Mouse (Mus musculus) adrenal gland (tissue): Measurements from ENCODE around the gene Ccdc38.

Experiments
- intact Hi-C: fragments of 180-260 bp; cut with DNase I; formaldehyde crosslinking; loops from one replicate; pipeline ENCODE4 v1.15.1; 2025
- long read RNA-seq, 2 experiments: library from polyadenylated mRNA; unstranded; transcript quantifications; one replicate each; pipeline ENCODE4 v2.0.0; 2020; ENCODE audit warnings: borderline replicate concordance in 1 of 2; ENCODE audit not compliant: insufficient replicate concordance in 1 of 2

The Ccdc38 gene
- long read RNA-seq, experiment 1: 0 reads
- long read RNA-seq, experiment 2: 0 reads

DNA sequence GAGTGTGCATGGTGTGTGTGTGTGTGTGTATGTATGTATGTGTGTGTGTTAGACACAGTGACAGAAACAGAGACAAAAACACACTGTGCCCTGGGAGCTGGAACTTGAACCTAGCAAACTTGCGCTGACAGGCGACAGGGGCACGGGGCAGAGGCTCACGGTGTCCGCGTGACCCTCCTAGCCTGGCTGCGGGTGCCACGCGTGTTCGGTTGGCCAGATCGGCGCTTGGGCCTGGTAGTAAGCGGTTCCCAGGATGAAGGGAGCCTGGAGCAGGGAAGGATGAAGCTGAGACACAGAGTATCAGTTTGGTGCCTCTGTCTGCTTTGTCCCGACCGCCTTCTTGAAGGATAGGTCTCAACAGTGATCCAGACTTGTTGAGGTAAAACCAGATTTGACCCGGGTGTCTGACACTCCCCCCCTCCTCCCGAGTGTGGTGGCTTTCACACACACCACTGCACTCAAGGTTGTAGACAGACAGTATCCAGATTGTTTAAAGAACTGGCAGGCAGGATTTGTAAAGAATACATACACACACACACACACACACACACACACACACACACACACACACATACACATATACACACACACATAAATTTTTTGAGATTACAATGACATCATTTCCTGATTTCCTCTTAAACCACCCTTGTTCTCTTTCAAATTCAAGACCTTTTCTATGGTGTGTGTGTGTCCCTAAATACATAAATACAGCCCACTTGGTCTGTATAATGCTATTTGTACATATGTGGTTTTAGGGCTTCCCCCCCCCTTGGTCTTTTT is at the start of gene Ccdc38:
Ccdc38 (plus strand) TSS at position 202 of the 780 bp plus-strand sequence.
- intact Hi-C loops: no loop called here

DNA sequence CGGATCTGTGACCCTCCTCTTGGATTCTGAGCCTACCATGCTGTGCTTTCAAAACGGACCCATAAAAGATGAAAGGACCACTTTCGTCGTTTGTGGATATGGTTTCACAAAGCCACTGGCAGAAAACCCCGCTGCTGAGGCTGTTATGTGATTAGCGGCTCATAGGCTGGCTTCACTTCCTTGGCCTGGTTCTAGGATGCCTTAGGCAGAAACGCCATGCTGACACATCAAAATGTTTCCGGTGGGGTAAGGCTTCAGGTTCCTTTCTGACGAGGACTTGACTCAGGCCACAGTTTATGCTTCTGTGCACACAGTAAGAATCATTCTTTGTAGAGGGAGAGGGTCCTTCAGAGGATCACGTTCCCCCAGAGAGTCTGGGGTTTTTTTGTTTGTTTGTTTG is 39.6 kb upstream of the Ccdc38 start:
- intact Hi-C loops: no loop called here

DNA sequence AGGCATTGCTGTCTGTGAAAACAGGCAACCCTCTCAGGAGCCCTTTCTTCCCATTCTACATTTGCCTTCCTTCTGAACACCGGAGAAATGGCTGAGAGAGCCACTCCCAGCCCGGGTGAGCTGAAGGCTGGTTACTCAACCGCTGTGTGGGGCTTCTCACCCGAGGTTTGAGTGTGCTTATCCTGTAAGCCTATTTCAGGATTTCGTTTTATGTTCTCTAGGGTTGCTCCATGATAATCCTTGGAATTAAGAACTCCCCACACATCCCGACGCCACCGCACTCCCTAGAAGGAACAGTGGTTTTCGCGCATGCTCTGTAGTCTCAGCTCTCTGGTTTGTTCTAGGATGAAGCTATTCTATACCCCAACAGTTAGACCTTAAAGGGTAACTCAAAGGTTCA is 39.1 kb upstream of the Ccdc38 start:
- intact Hi-C loops: no loop called here

DNA sequence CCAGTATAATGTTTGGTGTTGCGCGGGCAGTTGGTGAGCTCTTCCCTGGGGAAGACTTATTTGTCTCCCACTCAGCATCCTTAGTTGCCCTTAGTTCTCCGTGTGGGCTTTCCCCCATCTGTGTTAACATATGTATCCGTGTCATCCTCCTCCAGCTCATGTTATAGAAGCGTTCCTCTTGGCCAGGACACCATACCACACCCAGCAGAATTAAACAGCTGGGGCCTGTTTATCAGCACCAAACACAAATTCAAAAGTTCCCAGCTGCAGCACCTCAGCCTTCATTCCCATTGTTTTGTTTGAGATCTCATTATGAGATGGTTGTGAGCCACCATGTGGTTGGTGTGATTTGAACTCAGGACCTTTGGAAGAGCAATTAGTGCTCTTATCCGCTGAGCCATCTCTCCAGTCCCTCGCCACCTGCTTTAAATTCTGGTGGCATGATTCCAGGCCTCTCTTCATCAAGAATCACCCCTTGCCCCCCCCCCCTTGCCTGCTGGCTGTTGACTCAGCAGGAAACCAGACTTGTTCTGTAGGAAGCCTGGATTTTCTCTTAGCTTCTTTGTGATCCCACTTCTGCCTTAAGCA is 32.0 kb upstream of the Ccdc38 start:
- intact Hi-C loops: no loop called here

DNA sequence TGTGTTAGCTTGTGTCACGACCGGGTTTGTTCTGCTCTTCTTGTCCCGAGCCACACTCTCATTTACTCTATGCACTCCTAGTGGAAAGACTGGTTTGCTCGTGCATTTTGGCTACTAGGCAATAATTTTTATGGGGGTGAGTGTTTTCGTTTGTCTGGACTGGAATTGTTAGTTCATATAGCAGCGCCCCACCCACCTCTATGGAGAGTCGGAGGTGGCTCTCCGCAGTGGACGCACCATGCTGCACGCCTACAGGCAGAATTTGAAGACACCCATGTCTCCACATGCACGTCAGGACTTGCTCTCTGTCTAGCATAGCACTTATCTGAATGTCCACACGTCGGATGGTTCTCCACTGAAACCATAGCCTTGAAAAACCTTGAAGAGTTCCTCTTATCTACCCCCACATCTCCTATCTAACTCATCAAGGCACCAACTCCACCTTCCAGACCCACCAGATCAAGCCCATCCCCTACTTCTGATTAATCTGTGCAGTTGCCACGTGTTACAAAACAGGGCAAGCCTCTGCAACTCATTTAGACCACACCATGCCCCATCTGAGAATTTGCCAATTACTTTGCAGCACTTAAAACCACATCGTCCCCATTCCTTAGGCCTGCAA is 30.8 kb upstream of the Ccdc38 start:
- intact Hi-C loops: no loop called here

DNA sequence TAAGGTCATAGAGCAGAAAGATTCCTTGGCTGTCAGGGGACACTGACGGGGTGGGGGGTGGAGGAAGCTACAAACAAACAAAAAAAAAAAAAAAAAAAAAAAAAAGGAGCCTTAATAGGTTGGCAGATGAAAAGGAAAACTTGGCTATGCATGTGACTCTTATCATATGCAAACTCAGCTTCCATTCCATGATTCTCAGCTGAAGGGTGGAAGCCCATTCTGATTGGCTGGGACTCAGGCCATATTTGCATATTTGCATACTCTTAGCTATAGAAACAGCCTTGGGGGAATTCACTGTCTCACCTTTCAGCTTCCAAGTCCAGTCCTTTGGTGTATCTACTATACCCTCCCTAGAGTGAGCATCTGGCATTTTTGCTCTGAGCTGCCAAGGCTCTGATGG is 25.0 kb upstream of the Ccdc38 start:
- intact Hi-C loops: no loop called here

DNA sequence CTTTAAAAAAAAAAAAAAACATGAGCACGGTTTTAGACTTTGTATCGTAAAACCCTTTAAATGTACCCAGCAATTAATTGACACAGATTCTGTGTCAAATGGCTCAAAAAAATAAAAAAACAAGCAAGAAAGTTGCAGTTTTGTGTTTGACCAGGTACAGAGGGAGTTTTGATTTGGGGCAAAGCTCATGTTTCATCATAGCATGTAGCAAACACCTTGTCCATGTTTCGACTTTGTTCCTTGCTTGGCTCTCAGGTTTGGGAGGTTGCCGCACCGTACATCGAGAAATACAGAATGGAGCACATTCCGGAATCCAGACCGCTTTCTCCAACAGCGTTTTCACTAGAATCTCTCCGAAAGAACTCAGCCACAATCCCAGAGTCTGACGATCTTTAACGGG is 24.5 kb upstream of the Ccdc38 start:
- intact Hi-C loops: no loop called here

DNA sequence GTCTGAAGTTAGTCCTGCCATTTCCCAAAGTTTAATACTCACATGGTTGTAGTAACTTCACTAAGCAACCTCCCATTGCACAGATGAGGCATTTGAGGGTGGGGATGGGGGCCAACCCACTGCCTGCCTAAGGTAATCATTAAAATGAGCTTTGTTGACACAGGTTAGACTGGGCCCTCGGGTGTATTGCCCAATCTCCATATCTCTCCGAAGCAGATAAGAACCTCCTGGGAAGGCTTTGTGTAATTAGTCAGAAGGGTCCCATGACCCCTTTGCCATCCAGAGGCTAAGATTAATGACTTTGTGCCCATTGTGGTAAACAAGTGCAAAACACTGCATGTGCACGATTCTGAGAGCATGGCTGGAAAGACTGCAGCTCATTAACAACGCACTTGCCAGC is 22.7 kb upstream of the Ccdc38 start:
- intact Hi-C loops: no loop called here

DNA sequence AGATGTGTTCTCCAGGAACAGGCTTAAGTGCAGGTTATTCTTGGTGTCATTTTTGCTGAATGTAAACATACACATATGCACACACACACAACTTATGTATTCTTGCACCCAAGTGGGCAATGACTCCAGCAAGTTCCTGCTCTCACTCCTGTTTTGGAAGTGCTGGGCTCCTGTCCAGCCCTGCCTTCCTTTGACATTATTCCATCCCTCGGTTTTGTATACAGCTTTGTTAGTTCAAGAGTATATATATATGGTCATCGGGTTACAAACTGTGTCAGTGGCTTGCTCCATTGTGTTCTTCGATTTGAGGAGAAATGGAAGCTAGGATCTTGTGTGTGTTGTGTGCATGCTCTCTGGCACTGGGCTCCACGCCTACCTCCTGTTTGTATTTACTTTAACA is 22.2 kb upstream of the Ccdc38 start:
- intact Hi-C loops: no loop called here

DNA sequence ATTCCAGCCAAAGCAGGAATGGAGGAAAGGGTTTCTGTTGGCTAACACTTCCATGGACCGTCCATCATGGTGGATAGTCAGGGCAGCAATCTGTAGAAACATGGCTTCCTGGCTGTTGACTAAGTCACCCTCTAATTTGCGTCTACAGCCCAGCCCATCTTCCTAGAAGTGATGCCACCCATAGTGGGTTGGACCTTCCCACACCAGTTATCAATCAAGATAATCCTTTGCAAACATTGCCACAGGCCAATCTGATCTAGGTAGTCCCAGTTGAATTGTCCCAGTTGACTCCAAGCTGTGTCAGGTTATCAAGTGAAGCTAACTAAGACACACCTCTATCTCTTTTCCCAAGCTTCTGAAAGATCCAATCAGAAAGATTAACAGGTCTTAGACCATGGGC is 21.8 kb upstream of the Ccdc38 start:
- intact Hi-C loops: no loop called here

DNA sequence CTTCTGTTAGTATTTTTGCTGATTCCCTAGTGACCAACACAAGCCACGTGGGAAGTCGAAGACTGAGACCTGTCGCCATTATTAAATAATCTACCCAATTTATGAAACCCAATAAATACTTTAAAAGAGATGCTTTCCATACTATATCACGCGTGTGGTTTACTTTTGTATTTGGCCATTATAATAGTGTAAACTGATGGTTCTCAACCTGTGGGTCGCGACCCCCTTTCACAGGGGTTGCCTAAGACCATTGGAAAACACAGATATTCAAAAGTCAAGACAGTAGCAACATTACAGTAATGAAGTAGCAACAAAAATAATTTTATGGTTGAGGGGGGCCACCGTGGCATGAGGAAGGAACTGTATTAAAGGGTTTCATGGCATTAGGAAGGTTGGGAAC is 21.3 kb upstream of the Ccdc38 start:
- intact Hi-C loops: no loop called here

DNA sequence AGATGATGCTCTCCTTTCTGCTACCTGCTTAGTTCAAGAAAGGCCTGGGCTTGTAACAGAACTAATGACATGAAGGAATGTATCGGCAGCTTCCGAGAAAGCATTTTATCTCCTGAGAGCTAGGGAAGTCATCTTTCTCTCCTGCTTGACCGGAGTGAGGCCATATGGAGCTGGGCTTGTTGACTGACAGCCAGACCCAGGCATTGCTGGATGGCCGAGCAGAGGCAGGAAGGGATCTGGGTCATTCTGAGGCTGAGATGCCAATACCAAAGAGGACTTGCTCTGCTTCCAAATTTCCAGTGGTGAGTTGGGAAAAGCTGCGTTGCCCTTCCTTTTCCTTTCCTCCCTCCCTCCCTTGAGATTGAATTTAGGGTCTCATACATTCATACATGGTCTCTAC is 20.7 kb upstream of the Ccdc38 start:
- intact Hi-C loops: no loop called here

DNA sequence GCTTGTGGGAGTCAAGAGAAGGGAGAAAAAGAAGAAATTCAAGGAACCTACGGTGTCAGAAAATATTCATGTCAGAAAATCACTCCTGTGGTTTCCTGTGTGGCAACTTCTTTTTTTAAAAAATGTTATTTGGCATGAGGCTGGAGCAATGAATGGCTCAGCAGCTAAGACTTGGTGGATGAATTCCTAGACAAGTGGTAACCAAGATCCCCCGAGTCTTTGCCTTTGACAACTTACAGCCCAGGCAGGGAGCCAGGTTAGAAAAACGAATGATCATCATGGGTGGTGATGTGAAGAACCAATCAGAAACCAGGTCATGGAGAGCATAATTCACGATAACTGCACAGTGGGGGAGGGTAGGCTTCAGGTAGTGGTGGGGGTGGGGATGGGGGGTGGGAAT is 19.4 kb upstream of the Ccdc38 start:
- intact Hi-C loops: no loop called here

DNA sequence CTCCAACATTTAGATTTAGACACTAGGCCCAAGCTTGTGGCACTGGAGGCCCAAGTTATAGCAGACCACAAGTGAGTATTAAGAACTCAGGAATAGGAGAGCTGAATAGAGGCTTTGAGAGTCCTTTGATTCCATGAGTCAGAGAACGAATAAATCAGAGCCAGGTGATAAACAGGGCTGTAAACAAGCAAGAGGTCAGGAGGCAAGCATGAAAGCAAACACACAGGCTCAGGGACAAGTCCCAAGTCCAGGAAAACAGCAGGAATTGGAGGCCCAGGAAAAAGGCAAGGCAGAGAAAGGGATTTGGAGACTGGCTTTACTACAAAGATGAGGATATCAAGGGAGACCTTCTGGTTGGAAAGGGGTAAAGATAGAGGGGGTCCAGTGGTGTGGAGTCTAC is 15.1 kb upstream of the Ccdc38 start:
- intact Hi-C loops: no loop called here

DNA sequence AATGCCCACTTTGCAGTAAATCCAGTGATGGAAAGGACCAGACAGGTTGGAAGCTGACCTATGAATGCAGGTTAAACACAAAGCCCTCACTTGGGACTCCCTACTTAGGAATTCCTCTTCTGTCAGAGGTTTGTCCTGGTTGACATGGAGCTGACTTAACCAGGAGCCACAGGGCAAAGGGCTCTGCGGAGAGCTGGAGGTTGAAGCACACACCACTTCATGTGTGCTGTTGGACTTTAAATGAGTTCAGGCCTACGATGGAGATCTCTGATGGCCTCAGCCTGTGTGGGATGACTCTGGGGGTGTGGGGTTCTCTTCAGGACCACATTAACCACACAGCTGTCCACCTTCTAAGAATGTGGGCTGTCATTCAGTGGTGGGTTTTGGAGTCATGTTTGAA is 2.1 kb upstream of the Ccdc38 start:
- intact Hi-C loops: no loop called here

DNA sequence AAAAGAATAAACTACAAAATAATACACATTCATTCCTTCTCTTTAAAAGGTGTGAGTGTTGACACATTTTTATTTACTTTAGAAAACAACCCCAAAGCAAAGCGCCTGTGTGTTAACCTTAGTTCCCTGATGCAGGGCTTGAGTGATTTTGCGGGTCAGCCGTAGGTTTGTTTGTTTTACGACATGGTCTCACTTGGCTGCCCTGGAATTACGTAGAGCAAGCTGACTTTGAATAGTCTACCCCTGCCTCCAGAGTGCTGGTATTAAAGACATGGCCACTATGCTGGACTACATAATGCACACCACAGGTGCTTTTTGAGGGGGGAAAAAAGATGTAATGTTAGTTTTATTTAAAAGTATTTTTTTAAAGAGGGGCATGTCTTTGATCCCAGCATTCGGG is 1.6 kb upstream of the Ccdc38 start:
- intact Hi-C loops: no loop called here

DNA sequence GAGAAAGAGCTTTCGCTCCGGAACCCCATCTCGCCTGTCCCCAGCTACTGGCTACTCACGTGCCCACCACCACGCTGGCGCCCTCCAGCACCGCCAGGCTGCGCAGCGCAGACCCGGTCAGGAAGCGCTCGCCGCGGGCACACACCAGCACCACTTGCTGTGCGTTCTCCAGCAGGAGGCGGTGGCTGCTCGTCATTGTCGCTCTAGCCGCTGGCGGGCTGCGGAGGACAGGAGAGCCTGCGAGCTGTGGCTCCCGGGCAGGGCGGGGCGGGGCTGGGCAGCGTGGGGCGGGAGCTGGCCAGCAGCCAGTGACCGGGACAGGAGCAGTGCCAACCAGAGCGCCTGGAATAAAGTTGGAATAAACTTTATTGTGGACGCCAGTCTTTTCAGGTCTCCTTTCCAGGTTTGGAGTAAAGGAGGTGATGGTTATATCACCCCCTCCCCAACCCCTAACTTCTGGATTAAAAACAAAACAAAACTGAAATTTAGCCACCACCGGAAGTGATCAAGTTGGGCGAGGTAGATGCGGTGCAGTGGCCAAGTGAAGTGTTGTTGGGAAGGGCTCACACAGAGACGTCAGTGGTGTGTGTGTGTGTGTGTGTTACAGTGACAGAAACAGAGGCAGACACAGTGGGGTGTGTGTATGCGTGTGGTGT is 529 bp upstream of the Ccdc38 start, which contains the start of gene Amdhd1:
Amdhd1 (minus strand) TSS at position 259 of the 656 bp plus-strand sequence.
- intact Hi-C loops: no loop called here

DNA sequence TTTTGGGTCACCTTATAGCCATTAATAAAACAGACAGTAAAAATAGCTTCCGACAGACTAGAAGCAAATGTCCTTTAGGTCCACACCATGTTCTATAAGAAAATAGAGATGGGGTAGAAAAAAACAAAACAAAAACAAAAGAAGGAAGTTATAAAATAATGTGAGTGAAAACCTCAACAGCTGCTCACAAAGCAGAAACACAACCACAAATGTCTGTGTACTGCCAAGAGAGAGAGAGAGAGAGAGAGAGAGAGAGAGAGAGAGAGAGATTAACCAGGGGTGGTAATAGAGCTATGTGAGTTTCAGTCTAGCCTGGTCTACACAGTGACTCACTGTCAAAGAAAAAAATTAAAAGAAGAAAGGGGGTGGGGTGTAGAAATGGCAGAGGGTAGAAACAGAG is 1.2 kb downstream of the Ccdc38 start:
- intact Hi-C loops: no loop called here

DNA sequence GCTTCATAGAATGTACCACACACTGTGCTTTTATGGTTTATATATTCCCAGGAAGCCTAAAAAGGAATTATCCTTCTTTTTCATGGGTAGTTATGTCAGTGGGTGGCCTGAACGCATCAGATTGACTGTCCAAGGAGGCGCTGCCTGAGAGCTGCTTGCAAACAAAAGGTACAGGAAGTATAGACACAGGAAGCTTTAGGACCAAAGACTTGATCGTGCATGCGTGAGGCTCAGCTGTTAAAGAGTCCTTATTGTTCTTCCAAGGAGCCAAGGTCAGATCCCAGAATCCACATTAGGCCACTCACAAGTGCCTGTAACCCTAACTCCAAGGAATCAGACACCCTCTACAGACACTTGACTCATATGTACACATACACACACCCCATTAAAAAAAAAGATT is 1.9 kb downstream of the Ccdc38 start:
- intact Hi-C loops: no loop called here

DNA sequence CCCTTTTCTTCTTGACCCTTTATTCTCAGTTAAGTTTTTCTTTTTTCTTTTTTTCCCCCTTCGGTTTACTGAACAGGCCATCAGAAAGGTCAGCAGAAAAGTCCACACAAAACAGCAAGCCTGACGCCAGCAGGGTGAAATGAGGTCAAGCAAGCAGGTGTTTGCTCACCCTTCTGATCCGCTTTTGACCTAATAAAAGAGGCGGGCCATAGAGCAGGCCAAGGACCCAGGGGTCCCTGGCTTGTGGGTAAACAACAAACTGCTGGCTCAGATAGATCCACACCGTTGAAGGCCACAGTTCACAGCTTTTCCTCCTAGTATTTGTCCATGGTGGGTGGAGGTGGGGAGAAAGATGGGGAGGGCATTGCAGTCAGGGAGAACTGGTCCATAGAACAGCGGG is 2.7 kb downstream of the Ccdc38 start:
- intact Hi-C loops: no loop called here

DNA sequence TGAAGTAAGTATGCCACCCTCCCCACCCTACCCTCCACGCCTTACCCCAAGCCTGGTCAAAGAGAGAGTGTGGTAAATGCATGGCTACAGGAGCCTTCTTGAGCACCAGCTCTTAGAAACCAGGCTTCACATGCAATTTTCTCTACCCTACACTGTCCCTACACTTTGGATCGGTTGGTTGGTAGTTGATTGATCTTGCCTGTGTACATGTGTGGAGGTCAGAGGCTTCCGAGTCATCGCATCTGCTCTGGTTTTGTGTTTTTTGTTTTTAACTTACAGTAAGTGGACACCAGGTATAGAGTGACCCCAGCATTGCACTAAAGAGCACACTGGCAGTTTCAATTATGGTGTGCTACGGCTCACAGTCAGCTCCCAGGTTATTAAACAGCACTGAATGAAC is 3.7 kb downstream of the Ccdc38 start:
- intact Hi-C loops: no loop called here

DNA sequence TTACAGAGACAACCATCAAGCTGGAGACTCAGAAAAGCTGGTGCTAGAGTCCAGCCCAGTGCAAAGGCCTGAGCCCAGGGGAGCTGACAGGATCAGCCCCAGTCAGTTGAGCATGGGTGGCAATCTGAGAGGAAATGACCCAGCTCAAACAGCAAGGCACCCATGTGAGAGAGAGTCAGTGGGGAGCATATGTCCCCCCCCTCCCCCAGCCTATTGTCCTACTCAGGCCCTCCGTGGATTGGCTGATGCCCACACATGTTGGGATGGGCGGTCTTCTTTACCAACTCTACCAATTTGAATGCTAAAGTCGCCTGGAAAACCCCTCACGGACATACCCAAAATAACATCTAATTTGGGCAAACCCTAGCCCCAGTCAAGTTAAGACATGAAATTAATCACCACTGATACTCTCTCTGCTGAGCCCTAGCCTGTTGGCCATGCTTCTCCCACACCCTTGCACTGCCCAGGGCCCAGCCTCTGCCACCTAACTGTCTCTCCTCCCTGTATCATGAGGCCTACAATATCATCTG is 7.4 kb downstream of the Ccdc38 start:
- intact Hi-C loops: loop anchor here (5.0 kb wide), 2 partner anchors 61 to 121 kb away; partner anchors contain the start of gene Hal
